Mouse (Mus musculus): ENCODE results near the gene Pkhd1.

DNA sequence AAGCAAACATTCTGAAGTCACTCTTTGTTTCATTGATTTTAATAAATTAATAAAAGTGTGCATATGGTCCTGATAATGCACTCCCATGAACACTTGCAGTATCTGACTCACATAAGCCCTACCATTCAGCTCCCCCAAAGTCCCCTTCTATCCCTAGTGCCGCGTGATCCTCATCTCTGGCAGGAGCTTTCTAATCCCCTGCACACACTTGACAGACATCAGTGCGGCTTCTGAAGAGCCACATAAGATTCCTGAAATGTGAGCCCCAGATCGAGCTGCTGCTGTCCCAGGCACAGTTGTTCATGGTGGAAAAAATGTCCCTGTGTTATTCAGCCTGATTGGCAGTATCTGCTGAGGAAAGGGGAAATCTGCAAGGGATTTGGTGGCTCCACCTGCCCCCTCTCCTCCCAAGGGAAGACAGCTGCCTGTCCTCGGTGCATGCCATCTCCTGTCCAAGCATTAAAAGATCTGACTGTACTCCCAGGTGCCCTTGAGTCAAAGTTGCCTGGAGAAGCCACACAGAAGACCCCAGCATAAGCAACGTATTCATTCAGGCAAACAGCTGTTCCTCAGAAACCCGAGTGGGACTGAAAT, 15.5 kb upstream of the Pkhd1 start:
- TF ChIP-seq GATA1 (IDR thresholded peaks at IDR 0.05; ENCODE audit: borderline replicate concordance, low read length) = no peak
- TF ChIP-seq FLI1 (IDR thresholded peaks at IDR 0.05; ENCODE audit: low read length) = no peak

Measured in megakaryocyte, embryonic 14.5 days (primary cell).